Mouse (Mus musculus) embryonic facial prominence, embryonic 14.5 days (tissue): ENCODE measurements around the gene Hoxa6. TPM values are rescaled to one million over a fixed set of nuclear protein-coding genes. Genes with fewer than 3 reads are reported as not detected.

Experiments
- ATAC-seq: fragments of 200-750 bp; cut with Nextera tagmentation; 2 replicates; pipeline ENCODE4 v1.8.0; 2017; ENCODE audit warnings: low read depth, moderate number of reproducible peaks, moderate TSS enrichment
- DNase-seq: peaks from one replicate; pipeline ENCODE4 v3.0.0-alpha.2; 2015; ENCODE audit warnings: low spot score
- H3K27ac ChIP-seq: fragments of 300-500 bp; sonication (generic); replicated peaks from 2 replicates; pipeline ENCODE4 v1.5.1; 2014; ENCODE audit warnings: low read depth, mild to moderate bottlenecking, low read length, moderate library complexity
- H3K27me3 ChIP-seq: fragments of 300-500 bp; sonication (generic); replicated peaks from 2 replicates; pipeline ENCODE4 v1.6.1; 2014; ENCODE audit warnings: low read length; ENCODE audit not compliant: control insufficient read depth, insufficient read depth
- H3K36me3 ChIP-seq: fragments of 300-500 bp; sonication (generic); 2 replicates; pipeline ENCODE4 v1.6.1; 2014; ENCODE audit warnings: low read length, mixed read lengths; ENCODE audit not compliant: control insufficient read depth, insufficient read depth
- H3K4me1 ChIP-seq: fragments of 300-500 bp; sonication (generic); 2 replicates; pipeline ENCODE4 v1.6.1; 2014; ENCODE audit warnings: antibody characterized with exemption, low read length; ENCODE audit not compliant: control insufficient read depth, insufficient read depth
- H3K4me2 ChIP-seq: fragments of 300-500 bp; sonication (generic); 2 replicates; pipeline ENCODE4 v1.6.1; 2014; ENCODE audit warnings: low read depth, mild to moderate bottlenecking, low read length, moderate library complexity, mixed read lengths
- H3K4me3 ChIP-seq: fragments of 300-500 bp; sonication (generic); 2 replicates; pipeline ENCODE4 v1.5.1; 2014; ENCODE audit warnings: low read depth, mild to moderate bottlenecking, low read length
- H3K9ac ChIP-seq: fragments of 300-500 bp; sonication (generic); 2 replicates; pipeline ENCODE4 v1.6.1; 2014; ENCODE audit warnings: low read depth, mild to moderate bottlenecking, low read length, moderate library complexity, mixed read lengths
- H3K9me3 ChIP-seq: fragments of 300-500 bp; sonication (generic); 2 replicates; pipeline ENCODE4 v1.6.1; 2016; ENCODE audit warnings: low read length; ENCODE audit not compliant: control insufficient read depth
- WGBS: fragments of 180-500 bp; shearing (Covaris S2); extraction: QIAGEN DNeasy Blood & Tissue Kit; methylation state at CpG from one replicate; pipeline ENCODE4 v1.1.7; 2014; 5-methylcytosine and 5-hydroxymethylcytosine counted together
- polyA plus RNA-seq: library from polyadenylated mRNA; unstranded; fragments of >200 nt; fragmentation: Nextera tagmentation; extraction: Ambion mirVana; gene quantifications from 2 replicates; pipeline ENCODE4 v1.2.1, GENCODE M21; 2014

The Hoxa6 gene
- polyA plus RNA-seq, 1 experiment from 2014 or later, result not detected

DNA sequence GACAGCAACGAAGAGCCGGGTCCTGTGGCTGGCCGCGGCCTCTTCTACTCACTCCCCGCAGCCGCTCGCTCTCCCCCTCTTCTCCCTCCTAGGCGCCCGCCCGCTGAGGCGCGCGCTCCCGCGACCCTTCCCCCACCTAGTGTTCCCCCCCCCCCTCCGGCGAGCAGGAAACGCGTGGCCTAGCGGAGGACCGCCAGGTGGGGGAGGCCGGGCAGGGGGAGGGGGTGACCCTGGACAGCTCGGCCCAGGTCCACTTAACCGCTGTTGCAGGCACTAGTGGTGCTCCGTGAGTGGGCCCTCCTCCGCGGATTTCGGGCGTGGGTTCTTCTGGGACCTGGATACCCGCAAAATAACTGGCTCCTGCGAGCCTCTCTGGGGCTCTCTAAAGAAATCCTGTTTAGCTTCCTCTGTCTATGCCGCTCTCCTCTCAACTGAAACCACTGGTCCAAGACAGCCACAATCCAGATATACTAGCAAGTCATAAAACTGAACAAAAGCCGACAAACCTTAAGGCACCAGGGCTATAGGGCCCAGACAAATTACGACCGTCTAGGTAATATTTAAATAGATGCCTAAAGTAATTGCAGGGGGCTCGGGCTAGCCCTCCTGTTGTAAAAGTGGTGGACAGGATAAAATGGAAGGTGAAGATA, 22.1 kb upstream of the Hoxa6 start, which contains the start of gene Hoxa9:
Gene Hoxa9 (minus strand): TSS at position 574 of the 650 bp plus-strand sequence.
- ATAC-seq, result no peak
- Histone ChIP-seq H3K9ac (no peak within 1 kb of the TSS), H3K9me3 (no peaks in the 10 kb centered on the region), H3K27me3 (peaks cover 98% of the 10 kb centered on the region), H3K27ac (no peak within 1 kb of the TSS), H3K4me1 (no peaks in the 10 kb centered on the region), H3K4me2 (no peak within 1 kb of the TSS), H3K36me3 (no peaks in the 10 kb centered on the region), H3K4me3 (no peak within 1 kb of the TSS)
- WGBS, result 1% methylated on average over 22 of the region's 36 CpGs
- no peak for DNase-seq

DNA sequence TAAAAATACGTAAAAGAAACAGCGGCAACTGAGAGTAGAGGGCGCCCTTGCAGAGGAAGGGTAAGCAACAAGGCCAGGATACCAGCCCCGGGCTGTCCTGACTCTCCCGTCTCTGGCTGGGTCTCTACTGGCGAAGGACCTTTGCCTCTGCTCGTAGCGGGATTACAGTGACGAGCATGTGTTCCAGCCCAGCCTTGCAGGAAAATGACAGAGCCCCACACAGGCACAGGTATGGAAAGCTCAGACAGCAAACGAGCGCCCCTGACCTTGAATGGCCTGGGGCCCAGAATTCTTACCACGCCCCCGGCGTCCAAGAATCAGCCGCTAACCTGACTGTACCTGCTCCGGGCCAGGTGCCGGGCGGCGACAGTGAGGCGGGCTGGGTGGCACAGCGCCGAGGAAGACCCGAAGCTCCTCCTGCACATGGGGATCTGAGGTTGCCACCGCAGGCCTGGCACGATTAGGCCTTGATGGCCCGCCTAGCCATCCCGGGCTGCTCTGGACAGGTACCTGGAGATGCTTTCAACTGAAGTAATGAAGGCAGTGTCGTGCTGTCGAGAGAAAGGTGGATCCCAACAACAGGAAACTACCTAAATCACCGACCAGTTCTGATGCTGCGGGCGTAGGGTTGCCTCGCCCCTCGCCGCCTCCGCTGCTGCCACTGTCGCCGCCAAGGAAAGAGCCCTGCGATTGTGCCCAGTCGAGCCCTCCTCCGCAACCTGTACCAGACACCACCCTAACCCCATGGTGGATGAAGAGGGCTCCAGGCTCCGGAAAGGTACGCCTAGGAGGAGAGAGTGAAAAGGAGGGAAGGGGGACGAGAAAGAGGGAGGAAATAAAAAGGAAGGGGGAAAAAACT, 21.3 kb upstream of the Hoxa6 start:
- no peak overlapping the region for H3K9ac ChIP-seq
- H3K36me3 ChIP-seq, result no peaks in the 10 kb centered on the region
- no peak for ATAC-seq

DNA sequence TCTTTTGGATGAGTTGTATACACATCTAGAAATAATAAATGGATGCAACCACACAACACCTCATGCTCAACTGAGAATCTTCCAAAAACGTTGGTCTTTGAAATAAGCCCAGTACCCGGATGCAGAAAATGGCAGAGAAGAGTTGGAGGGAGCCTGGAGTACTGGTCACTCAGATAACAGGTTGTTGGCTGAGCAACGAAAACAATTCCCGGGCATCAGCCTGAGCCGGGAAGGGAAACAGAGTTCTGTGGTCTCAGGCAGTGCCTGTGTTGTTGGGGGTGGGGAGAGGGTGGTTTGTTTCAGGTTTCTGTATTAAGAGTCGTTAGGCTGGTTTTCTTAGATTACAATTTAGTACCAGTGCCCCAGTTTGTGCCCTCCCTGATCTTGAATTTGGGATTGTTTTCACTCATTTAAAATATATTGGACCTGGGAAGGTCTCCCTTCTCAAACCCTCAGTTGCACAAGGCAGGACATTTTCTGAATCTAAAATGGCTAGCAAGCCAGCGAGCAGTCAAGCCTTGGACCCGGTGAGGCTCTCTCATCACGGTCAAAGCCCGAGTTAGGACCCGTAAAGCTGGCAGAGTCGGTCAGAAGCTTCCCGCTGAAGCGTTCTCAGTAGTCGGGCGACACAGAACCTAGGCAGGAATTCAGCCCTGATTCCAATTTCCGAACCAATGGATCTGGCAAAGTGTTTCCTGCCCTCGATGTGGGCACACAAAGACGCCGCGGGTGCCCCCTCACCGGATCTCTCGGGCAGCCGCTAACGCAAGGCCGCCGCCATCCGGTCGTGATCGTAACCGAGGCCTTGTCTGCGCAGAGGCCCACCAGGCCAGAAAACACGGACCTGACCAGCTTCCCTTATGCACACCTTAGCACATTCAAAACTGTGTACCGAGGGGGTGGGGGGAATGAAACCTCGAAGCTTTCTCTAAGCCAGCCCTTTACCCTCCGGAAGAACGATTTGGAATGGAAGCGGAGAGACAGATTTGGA, 20.2 kb upstream of the Hoxa6 start:
- 2% methylated on average over 38 of the region's 38 CpGs for WGBS
- Histone ChIP-seq H3K4me3 (no peak overlapping the region), H3K27me3 (peaks cover 98% of the 10 kb centered on the region), H3K36me3 (no peaks in the 10 kb centered on the region), H3K9ac (no peak overlapping the region), H3K27ac (no peak overlapping the region), H3K9me3 (no peaks in the 10 kb centered on the region), H3K4me2 (no peak overlapping the region), H3K4me1 (no peaks in the 10 kb centered on the region)
- DNase-seq (no peak), ATAC-seq (no peak)

More for the DNA sequence above, 21.3 kb upstream of the Hoxa6 start:
- H3K27me3 ChIP-seq, result peaks cover 98% of the 10 kb centered on the region
- no peak overlapping the region for H3K4me2 ChIP-seq
- H3K4me3 ChIP-seq, result no peak overlapping the region
- no peak for DNase-seq
- no peak overlapping the region for H3K27ac ChIP-seq
- no peaks in the 10 kb centered on the region for H3K4me1 ChIP-seq
- under 1% methylated on average over 42 of the region's 44 CpGs for WGBS
- no peaks in the 10 kb centered on the region for H3K9me3 ChIP-seq

DNA sequence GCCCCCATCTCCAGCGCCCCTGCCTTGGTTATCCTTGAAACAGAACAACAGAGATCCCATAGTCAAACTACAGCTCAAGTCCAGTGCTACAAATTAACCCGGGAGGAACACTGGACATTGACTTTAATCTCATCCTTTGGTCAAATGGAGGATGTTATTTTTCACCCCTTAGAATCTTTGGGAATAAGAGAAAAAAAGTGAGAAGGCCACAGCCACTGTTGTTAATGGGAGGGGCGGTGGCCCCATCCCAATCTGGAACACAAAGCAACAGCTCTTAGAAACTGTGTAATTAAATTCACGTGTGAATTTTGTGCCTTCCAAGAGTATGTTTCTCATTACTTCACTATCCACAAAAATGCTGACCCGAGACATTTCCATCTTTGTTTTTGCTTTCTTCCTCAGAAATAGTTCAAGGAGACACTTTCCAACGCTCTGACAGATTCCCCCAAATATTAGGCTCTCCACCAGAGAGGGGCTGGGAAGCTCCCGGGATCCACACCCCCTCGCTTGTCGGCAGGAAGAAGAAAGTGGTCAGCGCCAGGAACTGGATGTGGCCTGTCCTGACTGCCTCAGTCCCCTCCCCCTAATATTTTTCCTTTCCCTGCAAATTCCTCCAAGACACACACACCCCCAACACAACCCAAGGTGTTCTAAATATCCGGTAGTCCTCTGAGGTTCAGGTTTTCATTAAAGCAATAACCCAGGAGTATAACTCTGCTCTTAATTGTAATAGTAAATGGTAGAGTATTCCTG, 19.1 kb upstream of the Hoxa6 start:
- Histone ChIP-seq H3K9me3 (no peaks in the 10 kb centered on the region), H3K27me3 (peaks cover 98% of the 10 kb centered on the region), H3K4me1 (no peaks in the 10 kb centered on the region), H3K27ac (no peak overlapping the region), H3K4me2 (no peak overlapping the region), H3K9ac (no peak overlapping the region), H3K4me3 (no peak overlapping the region), H3K36me3 (no peaks in the 10 kb centered on the region)
- ATAC-seq (no peak), DNase-seq (no peak)
- 1% methylated on average over 11 of the region's 11 CpGs for WGBS

DNA sequence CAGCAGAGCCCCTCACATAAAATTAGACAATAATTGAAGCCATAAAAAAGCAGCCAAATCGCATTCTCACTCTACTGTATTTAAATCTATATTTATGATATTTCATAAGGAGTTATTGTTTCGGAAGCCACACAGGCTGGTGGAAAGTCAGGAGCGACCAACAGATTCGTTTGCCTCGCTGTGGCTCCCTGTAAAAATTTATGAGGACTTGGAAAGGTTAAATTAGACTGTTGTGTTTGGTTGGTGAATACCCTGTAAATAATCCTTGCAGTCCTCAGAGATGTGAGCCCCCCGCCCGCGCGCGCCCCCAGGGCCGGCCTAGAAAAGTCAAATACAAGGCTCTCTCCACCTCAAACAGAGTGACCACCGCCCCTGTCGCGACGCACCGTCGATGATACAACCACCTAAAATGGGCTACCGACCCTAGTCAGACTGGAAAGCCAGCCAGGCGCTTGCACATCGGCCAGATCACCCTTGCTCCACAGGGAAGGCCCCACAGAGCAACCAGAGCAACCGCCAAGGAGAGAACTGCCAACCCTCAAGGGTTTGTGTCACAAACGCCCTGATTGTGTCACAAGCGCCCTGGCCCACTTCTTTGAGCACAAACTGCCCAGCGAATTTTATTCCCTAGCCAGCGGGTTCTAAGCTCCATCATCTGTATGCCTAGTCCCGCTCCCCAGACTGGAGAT, 18.2 kb upstream of the Hoxa6 start:
- peaks cover 98% of the 10 kb centered on the region for H3K27me3 ChIP-seq
- H3K36me3 ChIP-seq, result no peaks in the 10 kb centered on the region
- ATAC-seq (no peak), DNase-seq (no peak)
- no peaks in the 10 kb centered on the region for H3K9me3 ChIP-seq
- H3K4me3 ChIP-seq, result no peak overlapping the region
- no peak overlapping the region for H3K9ac ChIP-seq
- no peak overlapping the region for H3K27ac ChIP-seq
- 4% methylated on average over 25 of the region's 26 CpGs for WGBS
- H3K4me1 ChIP-seq, result peaks cover 2% of the 10 kb centered on the region; the same call in 1 of the 2 replicates
- H3K4me2 ChIP-seq, result no peak overlapping the region

DNA sequence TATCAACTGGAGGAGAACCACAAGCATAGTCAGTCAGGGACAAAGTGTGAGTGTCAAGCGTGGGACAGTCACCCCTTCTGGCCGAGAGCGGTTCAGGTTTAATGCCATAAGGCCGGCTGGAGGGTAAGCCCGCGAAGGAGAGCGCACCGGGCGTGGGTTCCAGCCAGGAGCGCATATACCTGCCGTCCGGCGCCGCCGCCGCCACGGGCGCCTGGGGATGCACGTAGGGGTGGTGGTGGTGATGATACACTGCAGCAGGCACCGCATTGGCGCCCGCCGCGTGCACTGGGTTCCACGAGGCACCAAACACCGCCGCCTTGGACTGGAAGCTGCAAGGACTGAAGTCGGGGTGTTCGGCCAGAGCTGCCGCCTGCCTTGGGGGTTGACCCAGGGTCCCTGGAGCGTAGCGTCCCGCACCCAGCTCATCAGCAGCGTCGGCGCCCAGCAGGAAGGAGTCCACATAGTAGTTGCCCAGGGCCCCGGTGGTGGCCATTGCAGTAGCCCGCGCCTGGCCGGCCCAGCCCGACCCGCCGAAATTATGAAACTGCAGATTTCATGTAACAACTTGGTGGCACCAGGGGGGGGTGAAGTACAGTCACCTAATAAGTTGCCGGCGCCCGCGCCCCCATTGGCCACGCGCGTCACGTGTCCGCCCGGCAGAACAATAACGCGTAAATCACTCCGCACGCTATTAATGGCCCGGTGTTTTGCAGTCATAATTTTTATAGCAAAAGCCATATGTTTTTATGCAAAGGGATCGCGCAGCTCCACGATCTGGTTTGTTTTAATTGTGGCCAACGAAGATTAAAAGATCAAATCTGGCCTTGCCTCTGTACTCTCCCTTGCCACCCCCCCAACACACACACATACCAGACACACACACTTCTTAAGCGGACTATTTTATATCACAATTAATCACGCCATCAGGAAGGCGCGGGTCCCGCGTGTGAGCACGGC, 17.4 kb upstream of the Hoxa6 start:
- H3K9me3 ChIP-seq, result no peaks in the 10 kb centered on the region
- no peaks in the 10 kb centered on the region for H3K36me3 ChIP-seq
- no peak for ATAC-seq
- H3K4me1 ChIP-seq, result peaks cover 3% of the 10 kb centered on the region; the same call in 1 of the 2 replicates
- peak overlapping the region; percentile 7; the same call in 1 of the 2 replicates for H3K4me3 ChIP-seq
- no peak overlapping the region for H3K9ac ChIP-seq
- H3K4me2 ChIP-seq, result no peak overlapping the region
- no peak for DNase-seq
- WGBS, result 3% methylated on average over 58 of the region's 69 CpGs
- H3K27me3 ChIP-seq, result peaks cover 99% of the 10 kb centered on the region
- no peak overlapping the region for H3K27ac ChIP-seq
